Mouse (Mus musculus): ENCODE data around the gene St5.

GRCm38 (mm10) chr7:109751427-109752007 is 48.1 kb upstream of the St5 start:
- TF ChIP-seq POLR2A (IDR thresholded peaks at IDR 0.05; ENCODE audit: low read depth, low read length) (no peak), CTCF (conservative IDR thresholded peaks at IDR 0.05; ENCODE audit: insufficient read depth, insufficient read length, low read depth, low read length) (no peak)

All from kidney, adult 2 months (tissue).